Mouse (Mus musculus): ENCODE data around the gene Hoxa11.

DNA sequence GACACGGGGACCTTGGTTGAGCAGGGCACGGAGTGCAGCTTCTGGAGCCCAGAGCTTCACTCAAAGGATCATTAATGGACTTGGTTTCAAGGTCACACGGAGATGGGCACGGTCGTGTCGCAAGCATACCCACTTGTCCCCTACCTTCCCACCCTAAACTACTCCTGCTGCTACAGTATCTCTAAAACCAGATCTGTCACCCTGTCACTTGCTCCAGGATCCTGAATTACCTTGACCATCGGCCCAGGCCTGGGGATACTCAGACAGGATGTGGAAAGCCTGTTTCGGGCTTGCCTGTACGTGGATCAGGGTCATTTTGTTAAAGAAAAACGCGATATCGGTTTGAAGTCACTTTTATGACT is 35.9 kb downstream of the Hoxa11 start:
- TF ChIP-seq POLR2A (IDR thresholded peaks at IDR 0.05; ENCODE audit: insufficient read depth, low read length) (no peak), CTCF (IDR thresholded peaks at IDR 0.05; ENCODE audit: low read depth, low read length) (no peak), EP300 (IDR thresholded peaks at IDR 0.05; ENCODE audit: insufficient read depth, low read depth, low read length) (no peak)

Data from ES-Bruce4 (cell line).